Mouse (Mus musculus): ENCODE measurements around the gene Arvcf. TPM values are rescaled to one million over a fixed set of nuclear protein-coding genes. Genes with fewer than 3 reads are reported as not detected.

The Arvcf gene
- polyA plus RNA-seq, 1 experiment, result 34.7 TPM

- H3K27ac ChIP-seq (ENCODE audit: insufficient read depth, low read length), result peak overlapping the region; percentile 4
- H3K4me3 ChIP-seq (replicated peaks; ENCODE audit: insufficient read depth, low read depth, low read length), result no peak overlapping the region
- WGBS, result 19% methylated on average over 6 of the region's 6 CpGs
- TF ChIP-seq CTCF (IDR thresholded peaks at IDR 0.05; ENCODE audit: borderline replicate concordance, insufficient read depth, low read depth, low read length) (no peak), POLR2A (IDR thresholded peaks at IDR 0.05; ENCODE audit: borderline replicate concordance, insufficient read depth, low read length) (no peak)
- peaks cover 10% of the 10 kb centered on the region for H3K4me1 ChIP-seq (ENCODE audit: control insufficient read depth, insufficient read depth, low read length)
- DNase-seq, result peak; percentile 67 to 77
- H3K27me3 ChIP-seq (ENCODE audit: control insufficient read depth, insufficient read depth, low read length), result no peaks in the 10 kb centered on the region
These were observed 12.3 kb downstream of the Arvcf start for GRCm38 (mm10) chr16:18360151-18360805.

GRCm38 (mm10) chr16:18362948-18363347 is 15.0 kb downstream of the Arvcf start:
- DNase-seq, result no peak
- Histone ChIP-seq H3K4me1 (ENCODE audit: control insufficient read depth, insufficient read depth, low read length) (peaks cover 10% of the 10 kb centered on the region), H3K4me3 (replicated peaks; ENCODE audit: insufficient read depth, low read depth, low read length) (no peak overlapping the region), H3K27ac (ENCODE audit: insufficient read depth, low read length) (no peak overlapping the region), H3K27me3 (ENCODE audit: control insufficient read depth, insufficient read depth, low read length) (no peaks in the 10 kb centered on the region)
- 80% methylated on average over 8 of the region's 8 CpGs for WGBS
- TF ChIP-seq POLR2A (IDR thresholded peaks at IDR 0.05; ENCODE audit: borderline replicate concordance, insufficient read depth, low read length), result no peak
- no peak for TF ChIP-seq CTCF (IDR thresholded peaks at IDR 0.05; ENCODE audit: borderline replicate concordance, insufficient read depth, low read depth, low read length)

GRCm38 (mm10) chr16:18366849-18367248 is 18.9 kb downstream of the Arvcf start:
- no peak overlapping the region for H3K27ac ChIP-seq (ENCODE audit: insufficient read depth, low read length)
- no peaks in the 10 kb centered on the region for H3K4me1 ChIP-seq (ENCODE audit: control insufficient read depth, insufficient read depth, low read length)
- no peaks in the 10 kb centered on the region for H3K27me3 ChIP-seq (ENCODE audit: control insufficient read depth, insufficient read depth, low read length)
- TF ChIP-seq CTCF (IDR thresholded peaks at IDR 0.05; ENCODE audit: borderline replicate concordance, insufficient read depth, low read depth, low read length) (no peak), POLR2A (IDR thresholded peaks at IDR 0.05; ENCODE audit: borderline replicate concordance, insufficient read depth, low read length) (no peak)
- no peak overlapping the region for H3K4me3 ChIP-seq (replicated peaks; ENCODE audit: insufficient read depth, low read depth, low read length)
- 98% methylated on average over 4 of the region's 4 CpGs for WGBS
- no peak for DNase-seq

GRCm38 (mm10) chr16:18370197-18370596 is 22.2 kb downstream of the Arvcf start:
- TF ChIP-seq POLR2A (IDR thresholded peaks at IDR 0.05; ENCODE audit: borderline replicate concordance, insufficient read depth, low read length), result no peak
- no peak for TF ChIP-seq CTCF (IDR thresholded peaks at IDR 0.05; ENCODE audit: borderline replicate concordance, insufficient read depth, low read depth, low read length)
- no peak for DNase-seq
- 97% methylated on average over 3 of the region's 3 CpGs for WGBS
- H3K4me3 ChIP-seq (replicated peaks; ENCODE audit: insufficient read depth, low read depth, low read length), result no peak overlapping the region
- H3K27me3 ChIP-seq (ENCODE audit: control insufficient read depth, insufficient read depth, low read length), result no peaks in the 10 kb centered on the region
- H3K27ac ChIP-seq (ENCODE audit: insufficient read depth, low read length), result no peak overlapping the region
- H3K4me1 ChIP-seq (ENCODE audit: control insufficient read depth, insufficient read depth, low read length), result no peaks in the 10 kb centered on the region

- H3K27me3 ChIP-seq (ENCODE audit: control insufficient read depth, insufficient read depth, low read length), result no peaks in the 10 kb centered on the region
- no peak for DNase-seq
- no peaks in the 10 kb centered on the region for H3K4me1 ChIP-seq (ENCODE audit: control insufficient read depth, insufficient read depth, low read length)
- H3K4me3 ChIP-seq (replicated peaks; ENCODE audit: insufficient read depth, low read depth, low read length), result no peak overlapping the region
- H3K27ac ChIP-seq (ENCODE audit: insufficient read depth, low read length), result no peak overlapping the region
- 96% methylated on average over 4 of the region's 4 CpGs for WGBS
- TF ChIP-seq POLR2A (IDR thresholded peaks at IDR 0.05; ENCODE audit: borderline replicate concordance, insufficient read depth, low read length) (no peak), CTCF (IDR thresholded peaks at IDR 0.05; ENCODE audit: borderline replicate concordance, insufficient read depth, low read depth, low read length) (no peak)
These were observed 25.6 kb downstream of the Arvcf start for GRCm38 (mm10) chr16:18373632-18374031.

GRCm38 (mm10) chr16:18376297-18376954 is 28.4 kb downstream of the Arvcf start:
- no peak overlapping the region for H3K27ac ChIP-seq (ENCODE audit: insufficient read depth, low read length)
- TF ChIP-seq CTCF (IDR thresholded peaks at IDR 0.05; ENCODE audit: borderline replicate concordance, insufficient read depth, low read depth, low read length) (no peak), POLR2A (IDR thresholded peaks at IDR 0.05; ENCODE audit: borderline replicate concordance, insufficient read depth, low read length) (no peak)
- H3K4me3 ChIP-seq (replicated peaks; ENCODE audit: insufficient read depth, low read depth, low read length), result no peak overlapping the region
- H3K4me1 ChIP-seq (ENCODE audit: control insufficient read depth, insufficient read depth, low read length), result peaks cover 9% of the 10 kb centered on the region
- 84% methylated on average over 7 of the region's 7 CpGs for WGBS
- no peaks in the 10 kb centered on the region for H3K27me3 ChIP-seq (ENCODE audit: control insufficient read depth, insufficient read depth, low read length)
- DNase-seq, result no peak

- no peak overlapping the region for H3K27ac ChIP-seq (ENCODE audit: insufficient read depth, low read length)
- H3K4me3 ChIP-seq (replicated peaks; ENCODE audit: insufficient read depth, low read depth, low read length), result no peak overlapping the region
- H3K27me3 ChIP-seq (ENCODE audit: control insufficient read depth, insufficient read depth, low read length), result no peaks in the 10 kb centered on the region
- no peak for TF ChIP-seq CTCF (IDR thresholded peaks at IDR 0.05; ENCODE audit: borderline replicate concordance, insufficient read depth, low read depth, low read length)
- WGBS, result 60% methylated on average over 3 of the region's 3 CpGs
- peaks cover 9% of the 10 kb centered on the region for H3K4me1 ChIP-seq (ENCODE audit: control insufficient read depth, insufficient read depth, low read length)
- no peak for DNase-seq
These were observed 29.2 kb downstream of the Arvcf start for GRCm38 (mm10) chr16:18377203-18377602.

GRCm38 (mm10) chr16:18378489-18378888 is 30.5 kb downstream of the Arvcf start:
- DNase-seq, result no peak
- 38% methylated on average over 1 of the region's 1 CpGs for WGBS
- Histone ChIP-seq H3K4me1 (ENCODE audit: control insufficient read depth, insufficient read depth, low read length) (peaks cover 15% of the 10 kb centered on the region), H3K4me3 (replicated peaks; ENCODE audit: insufficient read depth, low read depth, low read length) (no peak overlapping the region), H3K27ac (ENCODE audit: insufficient read depth, low read length) (no peak overlapping the region), H3K27me3 (ENCODE audit: control insufficient read depth, insufficient read depth, low read length) (no peaks in the 10 kb centered on the region)
- TF ChIP-seq CTCF (IDR thresholded peaks at IDR 0.05; ENCODE audit: borderline replicate concordance, insufficient read depth, low read depth, low read length) (no peak), POLR2A (IDR thresholded peaks at IDR 0.05; ENCODE audit: borderline replicate concordance, insufficient read depth, low read length) (no peak)
